Mouse (Mus musculus) spleen, postnatal 10 days (tissue): ENCODE data around the gene Cep68.
"Not testable (repeated sequence)": the region's sequence is repeated elsewhere in the genome, so short reads cannot be mapped to it uniquely, and the experiment has no call there.

Experiments
- DNase-seq, 2 experiments: peaks; one replicate each; pipeline ENCODE4 v3.0.0; 2021 to 2022; ENCODE audit warnings: low spot score in 2 of 2

Gene Cep68

DNA sequence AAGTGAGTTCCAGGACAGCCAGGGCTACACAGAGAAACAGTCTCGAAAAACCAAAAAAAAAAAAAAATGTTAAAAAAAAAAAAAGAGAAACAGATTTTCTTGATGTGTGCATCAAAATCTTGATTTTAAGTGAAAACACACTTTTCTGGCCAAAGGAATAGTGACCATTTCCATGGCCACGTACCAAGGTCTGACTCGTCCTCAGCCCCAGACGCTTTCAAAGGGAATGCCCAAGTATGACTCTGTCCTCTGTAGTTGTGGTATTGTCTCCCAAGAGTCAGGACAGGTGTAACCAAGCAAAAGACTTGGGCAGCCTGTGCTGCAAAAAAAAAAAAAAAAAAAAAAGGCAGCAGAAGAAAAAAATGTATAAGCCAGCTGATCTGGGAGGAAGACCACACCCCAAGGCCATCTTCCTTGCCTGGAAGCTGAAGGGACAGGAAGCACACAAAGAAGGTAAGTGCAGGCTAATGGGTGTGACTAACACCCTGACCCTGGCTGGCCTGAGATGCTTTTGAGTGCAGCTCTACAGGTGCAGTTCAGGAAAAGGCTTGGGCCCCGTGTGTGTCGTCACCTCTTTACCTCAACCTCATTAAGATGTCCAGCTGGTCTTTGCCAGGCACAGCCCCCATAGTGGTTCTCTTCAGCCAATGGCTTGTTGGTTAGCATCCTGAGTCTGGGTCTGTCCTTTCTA is 6.7 kb downstream of the Cep68 start:
- DNase-seq: no peak

DNA sequence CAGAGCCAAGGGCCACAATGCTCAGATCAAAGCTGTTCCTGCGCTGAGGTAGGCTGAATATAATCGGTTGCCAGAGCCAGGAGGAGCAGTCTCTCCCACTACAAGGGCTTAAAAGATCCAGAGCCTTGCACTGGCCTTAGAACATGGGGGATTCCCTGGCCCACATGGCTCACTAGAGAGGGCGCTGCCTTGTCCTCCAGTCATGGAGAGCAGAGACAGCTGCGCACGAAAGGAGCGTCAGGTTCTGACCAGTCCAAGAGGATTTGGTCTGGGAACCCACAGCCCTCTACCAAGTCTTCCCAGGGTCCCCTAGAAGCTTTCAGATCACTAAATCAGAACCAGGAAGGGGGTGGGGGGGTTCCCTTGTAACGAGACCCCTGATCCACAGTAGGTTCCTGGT is 7.9 kb downstream of the Cep68 start:
- DNase-seq: no peak

DNA sequence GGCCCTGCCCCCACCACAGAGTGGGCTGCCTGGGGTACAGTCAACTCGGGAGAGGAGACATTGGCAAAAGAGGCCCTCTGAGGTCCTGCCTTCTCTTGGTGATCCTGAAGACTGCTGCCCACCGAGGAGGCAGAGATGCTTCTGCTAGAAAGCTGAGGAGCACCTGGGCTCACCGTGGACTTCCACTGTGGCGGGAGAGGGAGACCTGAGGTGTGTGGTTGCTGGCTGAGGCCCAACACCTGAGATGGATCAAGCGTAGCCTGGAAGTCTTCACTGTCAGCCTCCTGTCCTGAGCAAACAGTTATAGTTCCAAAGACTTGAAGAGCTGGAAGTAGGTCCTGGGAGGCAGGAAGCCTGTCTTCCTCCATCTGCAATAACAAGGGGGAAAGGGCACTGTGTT is 8.9 kb downstream of the Cep68 start:
- DNase-seq: no peak

DNA sequence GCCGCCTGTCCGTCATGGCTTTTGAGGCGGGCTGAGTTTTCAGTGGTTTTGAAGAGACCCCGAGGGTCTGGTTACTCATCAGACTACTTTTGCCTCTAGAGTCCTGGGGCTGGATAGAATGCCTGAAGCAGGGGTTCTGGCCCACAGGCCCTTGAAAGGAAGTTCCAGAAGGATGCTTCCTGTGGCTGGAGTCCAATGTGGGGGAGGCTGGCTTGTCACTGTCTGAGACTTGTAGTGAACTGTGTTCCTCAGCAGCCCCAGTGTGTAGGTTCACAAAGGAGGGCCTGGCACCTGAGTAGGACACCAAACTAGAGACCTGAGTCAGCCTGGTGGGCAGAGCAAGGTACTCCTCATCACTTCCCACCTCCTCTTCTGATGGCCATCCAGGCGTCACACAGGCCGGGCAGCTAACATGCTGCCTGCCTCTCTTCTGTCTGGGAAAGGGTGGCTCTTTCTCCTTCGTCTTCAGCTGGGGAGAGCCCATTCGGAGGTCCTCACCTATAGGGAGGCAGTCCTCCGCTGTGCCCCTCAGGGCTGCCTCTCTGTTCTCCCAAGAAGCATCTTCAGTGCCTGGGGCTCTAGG is 9.9 kb downstream of the Cep68 start:
- no peak for DNase-seq

DNA sequence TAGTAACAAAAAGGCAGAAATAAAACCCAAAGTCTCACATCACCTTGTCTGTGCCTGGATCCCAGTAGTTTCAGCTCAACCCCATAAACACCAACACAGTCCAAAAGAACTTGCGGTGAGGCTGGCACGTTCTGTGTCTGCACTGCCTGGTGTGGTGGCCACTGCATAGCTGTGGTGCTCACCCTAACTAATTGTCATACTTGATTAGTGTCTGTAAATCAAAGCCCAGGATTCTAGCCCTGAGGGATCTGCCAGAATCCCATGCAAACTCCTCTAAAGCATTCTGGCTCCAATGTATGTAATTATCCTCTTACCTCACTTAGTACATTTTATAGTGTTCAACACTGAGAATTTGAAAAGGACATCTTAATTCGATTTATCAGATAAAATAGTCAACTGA is 11.3 kb downstream of the Cep68 start:
- no peak for DNase-seq

DNA sequence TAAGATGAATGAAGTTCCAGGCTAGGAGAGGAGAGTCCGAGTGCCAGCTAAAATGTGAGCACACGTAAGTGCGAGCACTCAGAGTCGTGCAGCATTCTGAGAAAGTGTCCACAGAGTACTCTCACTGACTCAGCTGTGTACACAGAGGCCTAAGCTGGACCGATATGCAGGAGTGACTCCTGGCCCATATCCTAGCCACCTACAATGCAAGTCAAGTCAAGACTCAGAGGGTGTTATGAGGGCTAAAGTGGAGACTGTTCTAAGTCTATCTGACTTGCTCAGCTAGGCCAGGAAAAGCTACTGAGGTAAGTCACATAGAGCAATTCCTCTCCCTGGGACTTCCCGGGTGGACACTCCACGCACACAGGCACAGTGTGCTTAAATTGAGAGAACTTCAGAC is 12.2 kb downstream of the Cep68 start:
- no peak for DNase-seq

DNA sequence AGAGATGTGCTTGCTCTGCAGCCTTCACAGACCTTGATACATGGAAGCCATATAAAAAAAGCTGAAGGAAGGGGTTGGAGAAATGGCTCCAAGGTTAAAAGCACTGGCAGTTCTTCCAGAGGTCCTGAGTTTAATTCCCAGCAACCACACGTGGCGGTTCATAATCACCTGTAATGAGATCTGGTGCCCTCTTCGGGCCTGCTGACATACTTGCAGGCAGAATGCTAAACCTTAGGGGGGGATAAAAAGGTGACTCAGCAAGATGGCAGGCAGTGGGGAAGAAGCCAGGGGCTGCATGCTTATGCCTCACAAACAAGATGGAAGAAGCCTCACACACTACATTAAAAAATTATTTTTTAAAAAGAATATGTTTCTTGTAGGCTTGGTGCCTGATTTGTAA is 15.0 kb downstream of the Cep68 start:
- DNase-seq: no peak

DNA sequence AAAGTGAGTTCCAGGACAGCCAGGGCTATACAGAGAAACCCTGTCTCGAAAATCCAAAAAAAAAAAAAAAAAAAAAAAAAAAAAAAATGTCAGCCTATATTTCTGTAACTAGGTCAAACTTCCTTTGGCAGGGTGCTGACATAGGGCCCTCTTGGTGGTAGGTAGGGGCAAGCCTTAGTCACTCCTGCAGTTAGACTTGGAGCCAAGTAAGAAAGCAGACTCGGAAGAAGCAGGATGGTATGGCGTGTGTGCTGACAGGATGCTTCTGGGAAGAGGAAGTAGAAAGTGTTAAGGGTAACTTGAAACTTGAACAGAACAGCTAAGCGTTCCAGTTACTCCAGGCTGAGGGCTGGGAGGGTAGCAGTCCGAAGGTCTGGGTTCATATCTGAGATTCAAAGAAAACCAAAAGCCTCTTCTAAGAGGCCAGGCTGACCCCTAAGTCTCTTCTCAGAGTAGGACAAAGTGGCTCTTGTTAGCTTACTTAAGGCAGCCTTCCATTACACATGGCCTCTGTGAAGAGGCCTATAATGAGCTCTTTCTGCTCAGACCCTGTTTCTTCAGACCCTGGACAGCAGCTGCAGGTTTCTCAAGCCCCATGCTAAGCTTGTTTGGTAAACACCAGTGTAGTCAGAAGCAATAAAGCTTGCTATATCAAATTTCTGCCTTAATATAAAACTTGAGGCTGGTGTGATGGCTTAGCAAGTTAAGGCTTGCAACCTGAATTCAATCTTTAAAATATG is 17.0 kb downstream of the Cep68 start:
- no peak for DNase-seq

DNA sequence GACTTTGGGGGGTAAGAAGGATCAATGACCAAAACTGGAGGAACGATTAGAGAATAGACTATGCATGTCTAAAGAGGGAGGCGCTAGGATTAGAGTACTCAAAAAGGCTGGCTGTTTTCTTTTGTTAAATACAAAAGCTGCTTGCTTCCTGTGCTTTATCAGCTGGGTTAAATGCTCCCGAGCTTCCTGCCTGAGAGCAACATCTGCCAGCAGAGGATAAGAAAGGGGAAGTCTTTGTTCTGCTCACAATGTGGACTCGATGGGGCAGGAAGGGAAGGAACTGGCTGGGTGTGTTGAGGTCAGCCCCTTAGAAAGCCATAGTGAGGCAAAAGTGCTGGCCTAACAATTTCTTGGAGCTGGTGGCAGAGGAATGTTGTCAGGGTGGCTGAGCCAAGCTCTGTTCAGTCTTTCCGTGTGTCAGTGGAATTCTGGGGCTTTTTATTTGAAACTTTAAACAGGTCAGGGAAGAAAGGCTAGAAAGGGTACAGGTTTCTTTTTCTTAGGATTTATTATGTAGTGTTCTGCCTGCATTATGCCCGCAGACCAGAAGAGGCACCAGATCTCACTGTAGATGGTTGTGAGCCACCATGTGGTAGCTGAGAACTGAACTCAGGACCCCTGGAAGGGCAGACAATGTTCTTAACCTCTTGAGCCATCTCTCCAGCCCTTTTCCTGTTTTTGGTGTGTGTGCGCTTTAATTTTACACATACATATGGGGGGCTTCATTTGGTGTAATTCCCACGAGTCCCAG is 17.9 kb downstream of the Cep68 start:
- peak in 1 of 2 experiments; percentile 37 for DNase-seq

DNA sequence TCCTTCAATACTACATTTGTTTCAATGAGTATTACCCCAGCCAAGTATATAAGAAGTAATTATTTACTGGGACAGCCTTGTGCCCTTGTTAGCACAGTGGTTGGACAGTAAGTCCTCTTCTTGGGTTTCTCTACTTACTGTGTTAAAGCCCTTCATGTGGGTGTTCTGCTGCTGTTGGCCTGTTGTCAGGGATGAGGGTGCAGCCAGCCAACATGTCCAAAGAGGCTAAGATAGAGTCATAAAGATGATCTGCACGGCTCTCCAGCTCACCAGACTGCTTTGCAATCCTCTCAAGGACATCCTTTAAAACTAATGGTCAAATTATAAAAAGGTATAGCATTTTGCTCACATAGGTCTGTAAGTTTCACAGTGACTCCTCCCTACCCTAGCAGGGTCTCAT is 18.9 kb downstream of the Cep68 start:
- no peak for DNase-seq

DNA sequence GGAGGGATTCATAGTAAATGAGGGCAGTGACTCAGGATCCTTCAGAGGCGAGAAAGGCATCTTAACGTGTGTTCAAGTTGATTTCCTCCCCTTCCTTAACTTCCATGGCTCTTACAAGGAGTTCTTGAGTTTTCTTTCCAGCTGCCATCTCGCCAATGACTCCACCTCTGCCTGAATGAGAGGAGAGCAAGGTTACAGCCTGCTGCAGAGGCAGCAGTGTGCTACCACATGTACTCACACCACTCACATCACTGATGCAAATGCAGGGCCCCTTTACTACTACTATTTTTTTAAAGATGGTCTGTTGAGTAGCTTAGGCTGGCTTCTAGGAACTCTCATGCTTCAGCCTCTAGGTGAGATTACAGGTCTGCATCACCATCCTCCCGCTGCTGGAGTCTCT is 19.9 kb downstream of the Cep68 start:
- DNase-seq: no peak

DNA sequence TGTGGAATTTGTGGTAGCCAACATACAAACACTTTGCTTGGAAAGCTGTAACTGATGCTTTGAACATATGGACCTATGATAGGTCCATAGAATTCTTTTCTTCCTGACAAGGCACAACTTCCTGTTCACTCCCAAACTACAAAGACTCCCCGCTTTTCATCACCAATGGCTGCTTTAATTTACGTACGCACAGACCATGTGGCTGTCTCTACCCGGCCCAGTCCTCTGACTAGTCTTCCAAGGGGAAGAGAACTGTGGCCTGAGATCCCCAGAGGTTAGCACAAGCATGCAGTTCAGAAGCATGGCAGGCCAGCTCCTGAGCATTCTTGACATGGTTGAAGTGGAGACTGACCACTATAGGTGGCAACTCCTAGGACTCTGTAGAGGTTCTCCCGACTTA is 20.6 kb downstream of the Cep68 start:
- DNase-seq: no peak

DNA sequence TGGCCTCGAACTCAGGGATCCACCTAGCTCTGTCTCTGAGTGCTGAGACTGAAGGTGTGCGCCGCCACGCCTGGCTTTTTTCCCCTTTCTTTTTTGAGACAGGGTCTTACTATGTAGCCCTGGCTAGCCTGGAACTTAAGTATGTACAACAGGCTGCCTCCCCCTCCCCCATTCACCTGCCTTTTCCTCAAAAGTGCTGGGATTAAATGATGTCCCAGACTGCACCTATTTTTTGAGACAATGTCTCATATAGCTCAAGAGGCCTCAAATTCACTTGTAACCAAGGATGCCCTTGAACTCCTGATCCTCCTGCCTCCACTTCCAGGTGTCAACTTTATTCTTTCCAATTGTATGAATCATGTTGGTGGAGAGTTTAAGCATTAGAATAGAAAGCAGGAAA is 23.3 kb downstream of the Cep68 start:
- no peak for DNase-seq

DNA sequence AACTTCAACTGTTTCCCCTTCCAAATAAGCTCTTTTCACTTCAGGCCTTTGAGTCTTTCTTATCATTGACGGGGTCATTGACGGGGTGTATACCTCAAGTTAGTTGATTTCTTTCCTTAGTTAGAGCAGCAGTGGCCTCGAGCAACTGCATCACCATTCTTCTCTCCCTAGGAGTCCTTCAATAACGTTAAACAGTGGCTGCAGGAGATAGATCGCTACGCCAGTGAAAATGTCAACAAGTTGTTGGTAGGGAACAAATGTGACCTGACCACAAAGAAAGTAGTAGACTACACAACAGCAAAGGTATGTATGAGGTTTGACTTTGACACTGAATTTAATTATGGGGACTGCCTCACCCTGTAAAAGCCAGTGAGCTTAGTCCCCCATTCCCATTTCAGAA is 25.0 kb downstream of the Cep68 start:
- DNase-seq: no peak

DNA sequence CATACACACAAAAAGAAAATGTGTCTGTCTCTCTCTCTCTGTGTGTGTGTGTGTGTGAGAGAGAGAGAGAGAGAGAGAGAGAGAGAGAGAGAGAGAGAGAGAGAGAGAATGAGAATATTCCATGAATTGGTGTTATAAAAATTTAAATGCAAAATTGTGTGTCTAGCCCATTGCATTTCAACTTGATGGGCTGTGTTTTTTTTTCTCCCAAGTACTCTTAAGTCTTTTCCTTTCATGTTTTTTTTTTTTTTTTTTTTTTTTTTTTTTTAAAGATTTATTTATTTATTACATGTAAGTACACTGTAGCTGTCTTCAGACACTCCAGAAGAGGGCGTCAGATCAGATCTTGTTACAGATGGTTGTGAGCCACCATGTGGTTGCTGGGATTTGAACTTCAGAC is 27.6 kb downstream of the Cep68 start:
- not testable (repeated sequence) for DNase-seq

DNA sequence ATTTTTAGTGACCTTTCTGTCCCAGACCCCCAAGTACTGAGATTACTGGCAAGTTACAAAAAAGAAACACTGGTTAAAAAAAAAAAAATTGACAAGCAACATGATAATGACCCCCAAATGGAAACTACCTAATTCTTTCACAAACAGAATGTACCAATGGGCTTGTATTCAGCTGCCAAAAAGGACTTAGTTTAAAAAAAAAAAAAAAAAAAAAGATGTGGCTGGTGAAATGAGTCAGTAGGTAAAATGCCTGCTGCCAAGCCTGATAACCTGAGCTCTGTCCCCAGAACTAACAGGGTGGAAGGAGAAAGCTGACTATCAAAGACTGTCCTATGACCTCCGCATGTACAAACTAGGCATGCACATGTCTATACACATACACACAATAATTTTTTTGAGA is 32.0 kb downstream of the Cep68 start:
- DNase-seq: no peak

DNA sequence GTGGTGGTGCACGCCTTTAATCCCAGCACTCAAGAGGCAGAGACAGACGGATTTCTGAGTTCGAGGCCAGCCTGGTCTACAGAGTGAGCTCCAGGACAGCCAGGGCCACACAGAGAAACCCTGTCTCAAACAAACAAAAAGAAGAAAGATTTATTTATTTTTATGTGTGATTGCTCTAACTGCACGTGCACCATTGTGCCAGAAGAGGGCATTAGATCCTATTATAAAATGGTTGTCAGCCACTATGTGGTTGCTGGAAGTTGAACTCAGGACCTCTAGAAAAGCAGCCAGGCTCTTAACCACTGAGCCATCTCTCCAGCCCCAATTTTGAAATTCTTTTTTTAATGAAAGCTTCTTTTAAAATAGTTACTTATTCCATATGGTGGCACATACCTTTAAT is 32.8 kb downstream of the Cep68 start:
- peak in 1 of 2 experiments; percentile 20 for DNase-seq

DNA sequence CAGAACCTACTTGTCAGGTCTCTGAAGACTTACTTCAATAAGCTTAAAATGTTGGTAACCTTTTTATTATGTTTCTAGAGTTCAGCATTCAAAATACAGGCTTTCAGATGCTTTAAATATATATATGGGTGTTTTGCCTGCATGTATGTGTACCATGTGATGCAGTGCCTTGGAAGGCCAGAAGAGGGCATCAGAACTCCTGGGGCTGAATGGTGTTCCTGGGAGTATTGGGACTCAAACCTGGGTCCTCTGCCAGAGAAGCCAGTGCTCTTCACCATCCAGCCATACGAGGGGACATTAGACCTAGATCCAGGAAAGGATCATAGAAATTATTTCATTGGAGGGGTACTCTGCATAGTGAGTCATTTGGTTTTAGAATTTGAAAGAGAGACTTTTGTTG is 34.5 kb downstream of the Cep68 start:
- peak in 1 of 2 experiments; percentile 62 for DNase-seq

DNA sequence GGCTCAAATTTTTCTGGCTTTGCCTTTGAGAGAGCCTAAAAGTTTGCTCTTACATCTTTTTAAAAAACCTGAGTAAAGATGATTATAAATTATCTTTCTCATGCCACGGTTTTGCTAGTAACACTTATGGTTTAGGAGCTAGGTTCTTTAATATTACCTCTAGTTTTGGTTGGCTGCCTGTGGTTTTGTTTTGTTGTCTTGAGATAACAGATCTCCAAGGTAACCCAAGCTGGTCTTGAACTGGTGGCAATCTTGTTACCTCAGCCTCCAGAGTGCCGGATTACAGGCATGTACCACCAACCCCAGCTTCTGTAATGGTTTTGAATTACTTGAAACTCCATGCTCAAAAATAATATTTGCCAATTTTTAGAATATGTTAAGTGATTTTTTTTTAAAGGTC is 37.4 kb downstream of the Cep68 start:
- DNase-seq: no peak

DNA sequence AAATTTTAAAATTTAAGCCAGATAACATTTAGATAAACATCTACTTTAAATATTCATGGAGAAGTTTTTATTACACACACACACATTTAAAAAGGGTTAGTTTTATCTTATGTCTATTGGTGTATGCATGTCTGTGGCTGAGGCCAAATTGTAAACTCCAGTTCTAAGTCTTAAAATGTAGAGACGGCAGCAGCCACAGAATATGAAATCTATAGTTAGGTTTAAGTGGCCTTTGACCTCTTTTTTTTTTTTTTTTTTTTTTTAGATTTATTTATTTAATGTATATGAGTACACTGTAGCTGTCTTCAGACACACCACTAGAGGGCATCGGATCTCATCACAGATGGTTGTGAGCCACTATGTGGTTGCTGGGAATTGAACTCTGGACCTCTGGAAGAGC is 41.6 kb downstream of the Cep68 start:
- DNase-seq: no peak

DNA sequence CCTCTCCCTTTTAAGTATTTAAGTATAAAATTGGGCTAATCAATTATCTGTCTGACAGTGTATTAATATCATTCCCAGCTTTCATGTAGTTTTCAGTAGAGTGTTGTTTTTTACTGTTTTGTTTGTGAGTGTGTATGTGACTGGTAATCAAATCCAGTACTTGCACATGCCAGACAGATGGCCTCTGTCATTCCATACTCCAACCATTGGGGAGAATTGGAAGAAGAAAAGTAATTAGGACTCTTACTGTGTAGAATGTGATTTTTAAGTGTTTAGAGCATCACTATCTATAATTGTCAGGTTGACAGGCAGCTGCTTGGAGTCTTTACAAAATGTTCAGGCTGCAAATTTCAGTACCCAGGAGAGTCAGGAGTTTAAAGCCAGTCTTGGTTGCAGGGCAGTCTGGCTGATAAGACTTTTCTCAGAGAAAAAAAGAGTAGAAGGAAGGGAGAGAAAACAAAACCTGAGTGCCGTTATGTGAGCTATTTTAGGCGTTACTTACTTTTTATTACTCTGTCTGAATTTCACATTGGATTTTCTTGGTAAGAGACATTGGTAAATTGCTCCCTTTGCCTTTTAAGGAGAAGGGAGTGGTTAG is 42.5 kb downstream of the Cep68 start:
- no peak for DNase-seq

DNA sequence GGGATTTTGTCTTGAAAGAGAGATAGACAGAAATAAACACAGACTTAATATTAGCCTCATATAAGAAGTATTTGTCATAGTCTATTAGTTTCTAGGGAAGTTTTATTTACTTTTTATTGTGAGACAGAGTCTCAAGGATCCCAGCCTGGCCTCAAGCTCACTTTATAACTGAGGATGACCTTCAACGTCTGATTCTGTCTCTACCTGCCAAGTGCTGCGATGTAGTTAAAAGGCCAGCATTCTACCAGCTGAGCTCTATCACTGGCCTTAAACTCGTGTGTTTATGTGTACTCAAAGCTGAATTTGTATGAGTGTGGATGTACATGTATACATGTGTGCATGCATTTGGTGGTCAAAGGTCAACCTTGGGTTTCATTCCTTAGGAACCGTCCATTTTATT is 43.7 kb downstream of the Cep68 start:
- no peak for DNase-seq
